Mouse (Mus musculus) ES-Bruce4 (cell line): ENCODE results near the gene Zeb2.

Source experiments
- CTCF ChIP-seq: IDR thresholded peaks from one replicate; pipeline ENCODE4 v1.8.1; 2011; ENCODE audit warnings: low read depth, low read length
- EP300 ChIP-seq: IDR thresholded peaks from 2 replicates; pipeline ENCODE4 v1.6.1; 2011; ENCODE audit warnings: low read depth, low read length; ENCODE audit not compliant: insufficient read depth
- POLR2A ChIP-seq: IDR thresholded peaks from one replicate; pipeline ENCODE4 v1.8.1; 2011; ENCODE audit warnings: low read length; ENCODE audit not compliant: insufficient read depth

DNA sequence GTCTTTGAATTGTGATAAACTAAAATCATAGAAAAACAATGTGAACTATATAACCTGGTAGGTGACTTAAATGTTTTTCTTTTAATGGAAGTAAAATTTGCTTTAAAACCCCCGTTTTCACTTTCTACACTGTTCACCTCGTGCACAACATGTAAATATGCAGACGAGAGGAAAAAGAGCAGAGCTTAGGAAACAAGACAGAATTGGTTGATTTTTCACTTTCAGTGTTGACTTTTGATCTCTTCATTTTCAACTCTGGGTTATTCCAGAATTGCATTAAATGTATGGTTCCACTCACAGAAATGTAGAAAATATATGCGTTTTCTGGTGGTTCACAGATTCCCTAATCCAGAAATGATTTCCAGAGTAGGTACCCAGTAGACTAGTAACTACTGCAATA lies 57.6 kb downstream of the Zeb2 start:
- TF ChIP-seq POLR2A (no peak), CTCF (no peak), EP300 (no peak)
